Mouse (Mus musculus): ENCODE data around the gene Mrps24. TPM values are rescaled to one million over a fixed set of nuclear protein-coding genes. Genes with fewer than 3 reads are reported as not detected.

The Mrps24 gene
- total RNA-seq, 2 experiments from 2014 or later = 90.3 to 93.2 TPM

DNA sequence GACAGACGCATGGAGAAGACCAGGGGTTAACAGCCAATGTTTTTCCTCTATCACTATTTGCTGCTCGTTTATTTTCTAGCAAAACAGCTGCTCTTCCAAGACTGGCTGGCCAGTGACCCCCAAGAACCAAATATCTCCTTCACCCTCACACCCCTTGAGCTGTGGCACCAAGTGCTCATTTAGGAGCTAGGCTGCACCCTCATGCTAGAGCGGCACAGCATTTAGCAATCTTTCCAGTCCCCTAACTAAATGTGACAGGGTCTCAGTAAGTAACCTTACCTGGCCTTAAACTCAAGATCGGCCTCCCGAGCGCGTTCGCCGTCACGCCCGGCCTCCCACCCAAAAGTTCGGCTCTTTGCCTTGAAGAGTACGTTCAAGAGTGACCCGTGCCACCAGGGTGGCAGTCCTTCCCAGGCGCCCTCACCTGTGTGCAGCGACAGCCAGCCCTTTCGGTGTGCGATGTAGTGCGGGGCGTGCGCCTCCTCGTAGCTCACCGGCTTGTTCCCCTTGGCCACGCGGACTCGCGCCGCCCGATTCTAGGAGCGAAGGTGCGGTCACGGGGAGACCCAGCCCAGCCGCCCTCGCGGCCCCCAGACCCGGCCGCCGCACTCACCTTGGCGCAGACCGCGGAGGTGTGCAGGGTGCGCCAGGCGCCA is 8.5 kb downstream of the Mrps24 start:
- intact Hi-C loops (cut with DNase I) = loop anchor here (10.0 kb wide), 2 partner anchors 142 to 222 kb away; partner anchors contain the start of gene Ankrd36
- no peak for DNase-seq

DNA sequence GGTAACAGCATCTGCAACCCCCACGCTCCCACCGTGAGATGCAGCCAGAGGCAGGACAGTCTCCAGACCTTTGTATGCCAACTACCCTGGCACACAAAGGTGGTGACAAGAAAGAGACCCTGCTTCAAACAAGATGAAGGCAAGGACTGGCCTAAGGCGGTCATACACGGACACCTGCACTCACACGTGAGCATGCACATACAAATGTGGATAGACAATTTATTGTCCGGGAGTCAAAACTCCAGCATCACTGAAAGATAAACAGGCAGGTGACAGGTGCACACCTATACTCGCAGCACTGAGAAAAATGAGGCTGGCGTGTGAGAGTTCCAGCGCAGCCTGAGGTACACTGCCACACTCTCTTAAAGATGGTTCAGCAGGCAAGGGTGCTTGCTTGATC is 9.5 kb downstream of the Mrps24 start:
- intact Hi-C loops (cut with DNase I) = loop anchor here (10.0 kb wide), 2 partner anchors 141 to 221 kb away; partner anchors contain the start of gene Ankrd36
- no peak for DNase-seq

DNA sequence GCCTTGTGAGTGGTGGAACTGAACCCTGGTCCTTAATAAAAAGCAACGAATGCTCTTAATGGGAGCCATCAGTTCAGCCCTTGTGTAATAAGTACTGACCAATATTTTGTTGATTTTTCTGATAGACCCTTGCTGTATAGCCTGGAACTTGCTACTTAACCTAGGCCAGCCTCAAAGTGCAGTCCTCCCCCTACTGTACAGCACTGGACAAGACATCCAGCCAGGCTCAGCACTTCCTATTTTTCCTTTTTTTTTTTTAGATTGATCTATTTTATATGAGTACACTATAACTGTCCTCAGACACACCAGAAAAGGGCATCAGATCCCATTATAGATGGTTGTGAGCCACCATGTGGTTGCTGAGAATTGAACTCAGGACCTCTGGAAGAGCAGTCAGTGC is 12.1 kb downstream of the Mrps24 start:
- DNase-seq = no peak
- intact Hi-C loops (cut with DNase I) = loop anchor here (10.0 kb wide), 2 partner anchors 139 to 219 kb away; partner anchors contain the start of gene Ankrd36

DNA sequence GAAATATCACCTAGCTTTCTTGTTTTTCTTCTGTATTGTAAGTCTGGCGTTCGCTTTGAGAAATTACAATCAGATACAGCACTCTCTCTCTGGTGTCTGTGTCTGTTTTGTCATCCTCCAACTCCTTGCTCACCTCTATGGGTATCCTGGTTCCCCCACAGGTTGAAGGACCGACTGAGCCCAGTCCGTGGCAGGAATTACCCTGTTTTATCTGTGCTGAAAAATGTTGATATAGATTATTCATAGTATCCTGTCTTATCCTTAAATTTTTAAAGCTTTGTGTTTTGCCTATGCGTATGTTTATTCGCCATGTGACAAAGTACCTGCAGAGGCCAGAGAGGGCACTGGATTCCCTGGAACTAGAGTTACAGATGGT is 12.5 kb downstream of the Mrps24 start:
- no peak for DNase-seq
- intact Hi-C loops (cut with DNase I) = loop anchor here (10.0 kb wide), 2 partner anchors 138 to 218 kb away; partner anchors contain the start of gene Ankrd36

DNA sequence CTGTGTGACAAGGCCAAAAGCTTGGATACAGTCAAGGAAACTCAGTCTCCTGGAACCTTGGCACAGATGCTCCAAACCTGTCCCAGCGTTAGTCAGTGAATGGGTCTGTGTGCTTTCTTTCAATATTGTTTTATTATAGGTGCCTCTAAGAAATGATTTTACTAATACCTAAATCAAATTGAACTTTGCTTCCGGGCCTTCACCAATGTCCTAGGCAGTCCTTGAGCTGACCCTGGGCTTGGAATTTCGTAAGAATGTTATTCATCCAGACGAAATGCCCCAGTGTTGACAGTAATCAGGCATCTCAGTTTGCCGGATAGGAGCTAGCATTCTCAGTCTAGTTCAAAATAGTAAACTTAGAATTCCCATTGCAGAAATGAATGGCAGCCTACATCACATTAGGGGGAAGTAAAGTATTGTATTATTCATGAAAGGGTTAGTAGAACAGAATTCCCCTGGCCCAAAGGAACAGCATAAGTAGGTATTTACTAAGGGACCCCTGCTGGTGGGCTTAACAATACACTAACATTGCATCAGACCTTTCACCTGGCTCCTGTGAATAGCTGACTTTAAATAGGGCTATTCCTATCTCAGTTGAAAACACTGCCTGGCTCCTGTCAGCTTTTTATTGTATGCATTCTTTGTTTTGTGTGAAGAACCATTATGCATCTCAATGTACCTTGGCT is 13.1 kb downstream of the Mrps24 start:
- intact Hi-C loops (cut with DNase I) = loop anchor here (10.0 kb wide), 2 partner anchors 138 to 218 kb away; partner anchors contain the start of gene Ankrd36

DNA sequence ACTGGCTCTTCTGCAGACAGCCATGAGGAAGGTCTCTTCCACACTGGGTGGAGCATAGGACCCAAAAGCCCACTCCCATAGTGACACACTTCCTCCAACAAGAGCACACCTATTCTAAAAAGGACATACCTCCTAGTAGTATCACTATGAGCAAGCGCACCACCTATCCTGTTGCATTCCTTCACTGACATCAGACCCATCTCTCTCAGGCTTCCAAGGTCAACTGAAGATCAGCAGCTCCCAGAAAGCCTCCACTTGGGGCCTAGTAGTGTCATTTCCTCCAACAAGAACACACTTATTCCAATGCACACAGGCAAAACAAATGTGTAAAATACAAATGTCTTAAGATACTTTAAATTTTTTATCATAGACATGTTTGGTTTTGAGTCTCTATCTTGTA is 13.7 kb downstream of the Mrps24 start:
- DNase-seq = no peak
- intact Hi-C loops (cut with DNase I) = loop anchor here (10.0 kb wide), 2 partner anchors 137 to 217 kb away; partner anchors contain the start of gene Ankrd36

More for the DNA sequence above, 13.1 kb downstream of the Mrps24 start:
- no peak for DNase-seq

DNA sequence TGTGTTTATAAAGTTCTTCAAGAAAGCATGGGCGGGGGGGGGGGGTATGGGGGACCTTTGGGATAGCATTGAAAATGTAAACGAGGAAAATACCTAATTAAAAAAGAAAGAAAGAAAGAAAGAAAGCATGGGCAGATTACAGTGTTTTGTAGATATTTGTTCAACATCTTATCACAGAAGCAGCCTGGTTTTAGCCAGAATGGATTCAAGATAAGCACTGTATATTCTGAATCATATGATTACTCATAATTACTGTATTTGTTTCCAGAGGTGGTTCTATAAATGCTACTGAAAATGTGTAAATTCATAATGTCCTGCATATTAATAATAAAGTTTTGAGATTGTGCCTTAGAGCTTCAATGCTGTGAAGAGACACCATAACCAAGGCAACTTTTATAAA is 14.2 kb downstream of the Mrps24 start:
- intact Hi-C loops (cut with DNase I) = loop anchor here (10.0 kb wide), 2 partner anchors 136 to 216 kb away; partner anchors contain the start of gene Ankrd36
- DNase-seq = no peak

DNA sequence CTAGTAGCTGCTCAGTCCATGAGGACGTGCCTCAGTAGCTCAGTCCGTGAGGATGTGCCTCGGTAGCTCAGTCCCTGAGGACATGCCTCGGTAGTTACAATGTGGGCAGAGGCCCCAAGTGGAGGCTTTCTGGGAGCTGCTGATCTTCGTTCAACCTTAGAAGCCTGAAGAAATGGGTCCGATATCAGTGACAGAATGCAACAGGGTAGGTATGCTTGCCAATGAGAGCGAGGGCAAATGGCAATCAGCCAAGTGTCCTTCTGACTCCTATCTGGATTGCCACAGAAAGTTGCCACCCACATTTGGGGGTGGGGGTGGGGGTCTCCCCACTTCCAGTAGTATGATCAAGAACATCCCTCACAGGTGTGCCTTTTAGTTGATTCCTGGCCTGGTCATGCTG is 14.7 kb downstream of the Mrps24 start:
- intact Hi-C loops (cut with DNase I) = loop anchor here (10.0 kb wide), 2 partner anchors 136 to 216 kb away; partner anchors contain the start of gene Ankrd36
- no peak for DNase-seq

DNA sequence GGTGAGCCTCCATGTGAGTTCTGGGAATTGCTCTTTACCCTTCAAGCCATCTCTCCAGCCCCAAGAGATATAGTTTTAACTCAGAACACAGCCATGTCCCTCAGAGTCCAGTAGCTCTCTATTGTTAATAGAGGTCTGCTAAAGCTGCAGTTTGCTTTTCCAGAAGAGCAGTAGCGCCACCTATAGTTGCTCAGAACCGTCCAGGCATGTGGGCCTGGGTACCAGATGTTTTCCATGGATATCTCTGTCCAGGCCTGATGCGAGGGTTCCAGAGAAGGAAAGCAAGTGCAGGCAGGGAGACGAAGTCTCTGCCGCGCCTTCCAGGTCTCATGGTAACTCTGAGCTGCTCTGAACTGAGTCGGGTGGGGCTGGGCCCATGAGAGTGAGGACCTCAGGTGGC is 23.7 kb downstream of the Mrps24 start:
- peak; percentile 54 for DNase-seq
- intact Hi-C loops (cut with DNase I) = no loop called here

DNA sequence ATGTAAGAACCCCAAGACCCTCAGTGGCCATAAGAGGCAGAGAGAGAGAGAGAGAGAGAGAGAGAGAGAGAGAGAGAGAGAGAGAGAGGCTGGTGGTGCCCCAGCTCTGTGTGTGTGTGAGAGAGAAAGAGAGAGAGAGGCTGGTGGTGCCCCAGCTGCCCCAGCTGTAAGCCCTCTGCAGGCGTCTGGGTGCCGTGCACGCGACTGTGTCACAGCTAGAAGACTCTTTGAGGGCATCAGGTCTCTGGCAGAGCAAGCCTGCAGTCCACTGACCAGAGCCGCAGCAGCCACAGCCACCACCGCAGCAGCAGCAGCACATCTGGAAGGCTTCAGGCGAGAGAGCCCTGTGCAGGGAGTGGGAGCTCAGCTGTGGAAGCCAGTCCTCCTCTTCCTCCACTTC is 31.2 kb downstream of the Mrps24 start:
- intact Hi-C loops (cut with DNase I) = no loop called here
- no peak for DNase-seq

DNA sequence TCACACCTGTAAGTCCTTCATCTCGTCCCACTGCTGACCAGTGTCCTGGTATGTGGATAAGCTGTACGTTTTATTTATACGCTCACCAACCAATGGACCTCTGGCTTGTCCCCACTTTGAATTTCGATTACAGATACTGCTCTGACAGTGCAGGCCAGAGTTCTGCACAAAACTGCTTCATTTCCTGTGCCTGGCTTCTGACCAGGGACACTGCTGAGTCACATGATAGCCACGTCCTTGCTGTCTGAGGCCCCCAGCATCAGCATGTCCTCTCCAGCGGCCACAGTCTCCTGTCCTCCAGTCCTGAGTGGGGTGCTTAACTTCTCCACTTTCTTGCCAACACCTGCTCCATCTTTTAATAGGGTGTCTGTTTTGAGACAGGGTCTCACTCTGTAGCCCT is 32.9 kb downstream of the Mrps24 start:
- no peak for DNase-seq
- intact Hi-C loops (cut with DNase I) = no loop called here

Other genes starting within 250 kb of the Mrps24 start
- 100 to 1,000 TPM in 1 of 2 experiments, 10 to 100 TPM in 1; 91.7 to 110 TPM for gene Xbp1, start 195.0 kb downstream of the Mrps24 start, total RNA-seq (2021)
- 10 to 100 TPM; 10.9 TPM for gene Ccdc117, start 173.5 kb downstream of the Mrps24 start, total RNA-seq (2021)
- gene Ankrd36, start 146.0 kb downstream of the Mrps24 start, total RNA-seq (2021) = not detected
- 10 to 100 TPM; 41.5 to 52.4 TPM for gene Urgcp, start 46.7 kb upstream of the Mrps24 start, total RNA-seq (2021)
- 10 to 100 TPM; 89.8 to 92.4 TPM for gene Dbnl, start 72.8 kb upstream of the Mrps24 start, total RNA-seq (2021)
- gene Pgam2, start 88.1 kb upstream of the Mrps24 start, total RNA-seq (2021) = 1 to 10 TPM; 1.6 TPM
- gene Polm, start 122.3 kb upstream of the Mrps24 start, total RNA-seq (2021) = 10 to 100 TPM; 16.1 to 16.5 TPM
- gene Aebp1, start 146.3 kb upstream of the Mrps24 start, total RNA-seq (2021) = 10 to 100 TPM; 20.4 to 24.8 TPM
- gene Pold2, start 162.6 kb upstream of the Mrps24 start, total RNA-seq (2021) = 10 to 100 TPM; 26.6 to 37.5 TPM
- gene Myl7, start 183.1 kb upstream of the Mrps24 start, total RNA-seq (2021) = not detected
- 1 to 10 TPM; 3.9 to 4.0 TPM for gene Gck, start 234.4 kb upstream of the Mrps24 start, total RNA-seq (2021)
- gene Ykt6, start 240.0 kb upstream of the Mrps24 start, total RNA-seq (2021) = 100 to 1,000 TPM; 202 to 213 TPM

Measured in left cerebral cortex, postnatal 4 days (tissue).